Mouse (Mus musculus): ENCODE measurements at regions not wholly inside any gene's neighbourhood (a gene's known extent, or its start where the extent isn't known, plus 50 kb on each side); places are given as distances from the start of the nearest gene placed in this dataset.

DNA sequence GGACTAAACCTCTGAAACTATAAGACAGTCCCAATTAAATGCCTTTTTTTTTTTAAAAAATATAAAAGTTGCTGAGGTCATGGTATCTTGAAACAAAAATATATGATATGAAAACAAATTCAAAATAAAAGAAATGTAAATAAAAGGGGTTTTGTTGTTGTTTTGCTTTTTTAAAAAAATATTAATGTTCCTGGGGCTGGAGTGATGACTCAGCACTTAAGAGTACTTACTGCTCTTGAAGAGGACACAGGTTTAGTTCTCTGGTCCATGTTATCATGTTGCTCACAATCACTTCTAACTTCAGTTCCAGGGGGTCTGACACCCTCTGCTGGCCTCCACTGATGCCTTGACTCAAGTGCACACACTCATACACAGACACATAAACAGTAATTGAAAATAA lies 53.5 kb upstream of the Atp1a1 start:
- Histone ChIP-seq H3K9ac (no peak overlapping the region), H3K36me3 (no peaks in the 10 kb centered on the region), H3K4me3 (replicated peaks) (no peak overlapping the region), H3K27me3 (no peaks in the 10 kb centered on the region), H3K4me2 (no peak overlapping the region), H3K9me3 (replicated peaks) (no peaks in the 10 kb centered on the region), H3K4me1 (peaks cover 23% of the 10 kb centered on the region), H3K27ac (no peak overlapping the region)
- ATAC-seq (replicated peaks; ENCODE audit: low FRiP score): no peak

DNA sequence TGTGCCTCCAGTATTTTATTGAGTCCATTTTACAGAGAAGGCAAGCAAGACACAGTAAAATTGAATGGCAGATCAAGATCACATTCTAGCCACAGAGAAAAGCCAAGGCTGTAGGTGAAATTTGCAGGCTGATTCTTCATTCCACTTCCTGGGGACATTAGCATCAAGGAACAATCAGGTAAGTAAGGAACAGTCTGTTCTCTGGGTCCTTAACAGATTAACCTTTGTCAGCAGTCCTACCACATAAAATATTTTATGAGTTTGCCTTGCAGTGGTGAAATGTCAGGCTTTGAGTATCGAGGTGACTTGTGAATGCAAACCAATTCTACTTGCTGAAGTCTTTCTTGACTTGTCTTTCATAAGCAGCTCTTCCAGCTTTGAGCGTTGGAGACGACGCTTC lies 50.2 kb upstream of the Atp1a1 start:
- peaks cover 20% of the 10 kb centered on the region for H3K4me1 ChIP-seq
- no peak overlapping the region for H3K4me3 ChIP-seq (replicated peaks)
- no peaks in the 10 kb centered on the region for H3K27me3 ChIP-seq
- H3K9me3 ChIP-seq (replicated peaks): no peaks in the 10 kb centered on the region
- H3K9ac ChIP-seq: no peak overlapping the region
- no peak for ATAC-seq (replicated peaks; ENCODE audit: low FRiP score)
- no peak overlapping the region for H3K4me2 ChIP-seq
- 82% methylated on average over 4 of the region's 4 CpGs for WGBS
- H3K36me3 ChIP-seq: no peaks in the 10 kb centered on the region
- H3K27ac ChIP-seq: no peak overlapping the region

Measured in kidney, embryonic 15.5 days (tissue).